Mouse (Mus musculus) liver, embryonic 15.5 days (tissue): ENCODE measurements at regions not wholly inside any gene's neighbourhood (a gene's known extent, or its start where the extent isn't known, plus 50 kb on each side); places are given as distances from the start of the nearest gene placed in this dataset.

Experiments
- ATAC-seq: fragments of 200-750 bp; cut with Nextera tagmentation; 2 replicates; pipeline ENCODE4 v1.8.0; 2017; ENCODE audit warnings: moderate number of reproducible peaks, mild to moderate bottlenecking, moderate library complexity; ENCODE audit not compliant: insufficient read depth
- H3K27ac ChIP-seq: fragments of 300-500 bp; sonication (generic); replicated peaks from 2 replicates; pipeline ENCODE4 v1.5.1; 2015; ENCODE audit warnings: mild to moderate bottlenecking, inconsistent platforms
- H3K27me3 ChIP-seq: fragments of 300-500 bp; sonication (generic); 2 replicates; pipeline ENCODE4 v1.6.1; 2015; ENCODE audit warnings: mild to moderate bottlenecking, inconsistent platforms
- H3K36me3 ChIP-seq: fragments of 300-500 bp; sonication (generic); replicated peaks from 2 replicates; pipeline ENCODE4 v1.6.1; 2015; ENCODE audit warnings: moderate library complexity, mild to moderate bottlenecking, inconsistent platforms
- H3K4me1 ChIP-seq: fragments of 300-500 bp; sonication (generic); replicated peaks from 2 replicates; pipeline ENCODE4 v1.6.1; 2015; ENCODE audit warnings: inconsistent platforms
- H3K4me2 ChIP-seq: fragments of 300-500 bp; sonication (generic); 2 replicates; pipeline ENCODE4 v1.6.1; 2015; ENCODE audit warnings: moderate library complexity, mild to moderate bottlenecking, inconsistent platforms
- H3K4me3 ChIP-seq: fragments of 300-500 bp; sonication (generic); replicated peaks from 2 replicates; pipeline ENCODE4 v1.5.1; 2015; ENCODE audit warnings: mild to moderate bottlenecking, inconsistent platforms
- H3K9ac ChIP-seq: fragments of 300-500 bp; sonication (generic); 2 replicates; pipeline ENCODE4 v1.6.1; 2015; ENCODE audit warnings: moderate library complexity, mild to moderate bottlenecking, inconsistent platforms
- H3K9me3 ChIP-seq: fragments of 300-500 bp; sonication (generic); replicated peaks from 2 replicates; pipeline ENCODE4 v1.6.1; 2016; ENCODE audit warnings: inconsistent platforms
- WGBS: fragments of 180-500 bp; shearing (Covaris S2); methylation state at CpG from one replicate; pipeline ENCODE4 v1.1.7; 2015; ENCODE audit warnings: mixed read lengths; ENCODE audit not compliant: insufficient replicate concordance; 5-methylcytosine and 5-hydroxymethylcytosine counted together

DNA sequence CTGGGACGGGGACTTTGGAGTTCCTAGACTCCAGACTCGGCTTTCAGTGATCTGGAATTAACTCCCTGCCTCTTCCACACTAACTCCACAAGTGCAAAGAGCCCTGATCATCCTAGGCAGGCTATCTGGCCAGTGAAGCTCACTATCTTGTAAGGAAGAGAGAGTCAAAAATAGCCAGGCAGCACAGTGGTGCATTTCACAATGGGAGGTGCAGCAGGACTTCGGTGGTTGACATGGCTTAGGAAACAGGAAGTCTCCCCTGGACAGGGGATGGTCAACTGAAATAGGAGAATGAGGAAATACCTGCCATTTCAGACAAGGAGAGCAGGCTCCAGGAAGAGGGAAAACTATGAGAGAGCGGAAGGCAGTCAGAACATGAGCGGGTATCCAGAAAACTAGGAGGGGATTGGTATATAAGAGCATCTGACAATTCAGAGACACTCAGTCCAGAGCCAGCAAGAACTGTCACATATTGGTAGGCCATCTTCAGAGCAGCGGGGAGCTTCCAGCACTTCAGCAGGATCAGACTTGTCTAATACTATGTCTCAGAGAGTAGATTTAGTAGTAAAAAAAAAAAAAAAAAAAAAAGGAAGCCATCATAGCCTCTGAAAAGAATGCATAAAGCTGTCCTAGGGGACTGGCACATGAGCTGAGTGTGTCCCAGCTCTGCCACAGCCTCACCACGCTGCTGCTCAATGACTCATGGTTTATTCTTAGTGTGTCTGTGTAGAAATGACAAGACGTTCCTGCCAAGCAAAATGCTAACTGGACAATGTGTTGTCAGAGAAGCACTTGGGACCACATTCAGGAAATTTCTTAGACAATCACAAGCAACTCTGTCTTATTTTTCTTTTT lies 184.5 kb upstream of the Cpeb2 start:
- Histone ChIP-seq H3K27ac (no peak overlapping the region), H3K4me2 (no peak overlapping the region), H3K9me3 (no peaks in the 10 kb centered on the region), H3K4me3 (no peak overlapping the region), H3K4me1 (no peaks in the 10 kb centered on the region), H3K9ac (no peak overlapping the region), H3K36me3 (no peaks in the 10 kb centered on the region), H3K27me3 (no peaks in the 10 kb centered on the region)
- ATAC-seq, result no peak
- 31% methylated on average over 8 of the region's 8 CpGs for WGBS

GRCm38 (mm10) chr5:43049381-43050301 lies 183.3 kb upstream of the Cpeb2 start:
- H3K27me3 ChIP-seq, result no peaks in the 10 kb centered on the region
- no peak overlapping the region for H3K4me3 ChIP-seq
- H3K27ac ChIP-seq, result no peak overlapping the region
- H3K36me3 ChIP-seq, result no peaks in the 10 kb centered on the region
- no peak overlapping the region for H3K4me2 ChIP-seq
- no peak for ATAC-seq
- H3K4me1 ChIP-seq, result no peaks in the 10 kb centered on the region
- WGBS, result 56% methylated on average over 4 of the region's 4 CpGs
- no peak overlapping the region for H3K9ac ChIP-seq
- H3K9me3 ChIP-seq, result no peaks in the 10 kb centered on the region

- no peak overlapping the region for H3K27ac ChIP-seq
- H3K9ac ChIP-seq, result no peak overlapping the region
- 43% methylated on average over 7 of the region's 7 CpGs for WGBS
- H3K4me3 ChIP-seq, result no peak overlapping the region
- H3K4me2 ChIP-seq, result no peak overlapping the region
- H3K36me3 ChIP-seq, result no peaks in the 10 kb centered on the region
- no peaks in the 10 kb centered on the region for H3K4me1 ChIP-seq
- no peaks in the 10 kb centered on the region for H3K9me3 ChIP-seq
- H3K27me3 ChIP-seq, result no peaks in the 10 kb centered on the region
- no peak for ATAC-seq
These were observed 181.9 kb upstream of the Cpeb2 start for GRCm38 (mm10) chr5:43050961-43051517.

GRCm38 (mm10) chr5:43052668-43053067 lies 180.3 kb upstream of the Cpeb2 start:
- 22% methylated on average over 1 of the region's 1 CpGs for WGBS
- H3K27me3 ChIP-seq, result no peaks in the 10 kb centered on the region
- H3K9ac ChIP-seq, result no peak overlapping the region
- H3K9me3 ChIP-seq, result no peaks in the 10 kb centered on the region
- ATAC-seq, result peak; percentile 34; the same call in 1 of the 2 replicates
- no peaks in the 10 kb centered on the region for H3K36me3 ChIP-seq
- H3K27ac ChIP-seq, result no peak overlapping the region
- H3K4me1 ChIP-seq, result no peaks in the 10 kb centered on the region
- no peak overlapping the region for H3K4me3 ChIP-seq
- H3K4me2 ChIP-seq, result no peak overlapping the region

- H3K4me3 ChIP-seq, result no peak overlapping the region
- H3K27ac ChIP-seq, result no peak overlapping the region
- WGBS, result 80% methylated on average over 8 of the region's 8 CpGs
- no peak for ATAC-seq
- H3K27me3 ChIP-seq, result no peaks in the 10 kb centered on the region
- no peak overlapping the region for H3K9ac ChIP-seq
- no peak overlapping the region for H3K4me2 ChIP-seq
- H3K4me1 ChIP-seq, result no peaks in the 10 kb centered on the region
- H3K36me3 ChIP-seq, result no peaks in the 10 kb centered on the region
- H3K9me3 ChIP-seq, result no peaks in the 10 kb centered on the region
These were observed 178.4 kb upstream of the Cpeb2 start for GRCm38 (mm10) chr5:43054586-43054985.

- H3K9me3 ChIP-seq, result no peaks in the 10 kb centered on the region
- H3K4me2 ChIP-seq, result no peak overlapping the region
- H3K27me3 ChIP-seq, result no peaks in the 10 kb centered on the region
- no peaks in the 10 kb centered on the region for H3K4me1 ChIP-seq
- no peaks in the 10 kb centered on the region for H3K36me3 ChIP-seq
- no peak overlapping the region for H3K9ac ChIP-seq
- no peak for ATAC-seq
- 50% methylated on average over 4 of the region's 4 CpGs for WGBS
- H3K4me3 ChIP-seq, result no peak overlapping the region
- H3K27ac ChIP-seq, result no peak overlapping the region
These were observed 177.8 kb upstream of the Cpeb2 start for GRCm38 (mm10) chr5:43055111-43055710.

DNA sequence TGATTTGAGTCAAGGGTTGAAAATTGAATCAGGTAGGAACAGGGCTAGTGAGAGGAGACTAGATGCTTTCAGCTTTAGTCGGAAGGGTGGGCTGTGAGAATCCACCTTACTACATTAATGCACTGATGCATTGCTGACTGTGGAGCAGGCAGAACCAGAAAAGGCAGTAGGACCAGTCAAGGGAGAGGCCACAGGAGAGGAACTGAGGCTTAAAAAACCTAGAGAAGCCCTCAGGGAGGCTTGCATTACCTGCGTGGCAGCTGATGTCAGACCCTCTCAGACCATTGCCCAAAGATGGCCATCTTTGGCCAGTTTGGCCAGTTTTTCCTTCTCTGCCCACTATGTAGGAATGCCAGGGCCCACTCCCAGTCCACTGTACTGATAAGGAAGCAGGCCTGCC lies 176.5 kb upstream of the Cpeb2 start:
- WGBS, result 66% methylated on average over 2 of the region's 2 CpGs
- Histone ChIP-seq H3K4me1 (no peaks in the 10 kb centered on the region), H3K27me3 (no peaks in the 10 kb centered on the region), H3K36me3 (no peaks in the 10 kb centered on the region), H3K4me2 (no peak overlapping the region), H3K27ac (no peak overlapping the region), H3K9me3 (no peaks in the 10 kb centered on the region), H3K9ac (no peak overlapping the region), H3K4me3 (no peak overlapping the region)
- ATAC-seq, result no peak

GRCm38 (mm10) chr5:43061243-43061642 lies 171.7 kb upstream of the Cpeb2 start:
- no peak for ATAC-seq
- Histone ChIP-seq H3K9me3 (no peaks in the 10 kb centered on the region), H3K36me3 (no peaks in the 10 kb centered on the region), H3K4me3 (no peak overlapping the region), H3K27me3 (no peaks in the 10 kb centered on the region), H3K4me2 (no peak overlapping the region), H3K27ac (no peak overlapping the region), H3K9ac (no peak overlapping the region), H3K4me1 (no peaks in the 10 kb centered on the region)
- WGBS, result 47% methylated on average over 2 of the region's 2 CpGs

DNA sequence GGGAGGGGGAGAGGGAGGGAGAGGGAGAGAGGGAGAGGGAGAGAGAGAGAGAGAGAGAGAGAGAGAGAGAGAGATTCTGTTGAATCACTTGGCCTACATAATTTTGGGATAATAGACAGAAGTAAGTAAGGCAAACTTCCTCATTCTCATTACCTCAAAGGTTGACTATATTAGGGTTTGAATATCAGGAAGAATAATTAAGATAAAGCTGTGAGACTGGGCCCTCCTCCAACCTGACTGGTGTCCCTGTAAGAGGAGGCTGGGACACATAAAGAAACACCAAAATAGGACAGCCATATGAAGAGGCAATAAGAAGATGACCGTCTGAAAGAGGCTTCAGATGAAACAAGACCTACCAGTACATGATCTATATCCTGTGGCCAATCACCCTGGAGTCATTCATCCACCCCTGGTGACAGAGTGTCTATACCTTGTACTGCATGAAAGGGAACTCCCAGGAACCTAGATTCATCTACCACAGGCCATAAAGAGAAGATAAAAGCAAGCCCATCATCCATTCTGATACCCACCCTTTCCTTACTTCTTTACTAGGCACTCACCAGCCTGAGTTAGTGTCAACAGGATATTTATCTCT lies 171.1 kb upstream of the Cpeb2 start:
- no peak overlapping the region for H3K4me2 ChIP-seq
- ATAC-seq, result no peak
- no peak overlapping the region for H3K9ac ChIP-seq
- H3K4me3 ChIP-seq, result no peak overlapping the region
- H3K9me3 ChIP-seq, result no peaks in the 10 kb centered on the region
- 45% methylated on average over 1 of the region's 1 CpGs for WGBS
- H3K27me3 ChIP-seq, result no peaks in the 10 kb centered on the region
- H3K36me3 ChIP-seq, result no peaks in the 10 kb centered on the region
- H3K27ac ChIP-seq, result no peak overlapping the region
- H3K4me1 ChIP-seq, result no peaks in the 10 kb centered on the region

DNA sequence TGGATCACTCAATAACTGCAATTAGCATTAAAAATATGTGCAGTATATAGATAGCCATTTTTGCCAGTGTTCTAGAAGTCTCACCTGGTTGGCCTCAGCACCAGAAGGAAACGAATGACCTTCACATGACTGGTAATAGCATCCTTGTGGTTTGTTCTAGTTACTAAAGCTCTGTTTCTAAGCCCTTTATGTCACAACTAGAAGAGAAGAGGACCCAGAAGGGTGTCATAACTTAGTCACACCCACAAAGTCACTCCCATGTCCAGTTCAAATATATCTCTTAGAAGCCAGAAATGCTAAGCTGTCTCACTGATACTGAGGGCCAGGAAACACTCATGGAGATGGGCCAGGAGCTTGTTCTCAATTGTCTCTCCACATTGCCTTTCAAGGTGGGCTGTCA lies 170.5 kb upstream of the Cpeb2 start:
- 39% methylated on average over 1 of the region's 1 CpGs for WGBS

More for the DNA sequence above, 170.5 kb upstream of the Cpeb2 start:
- no peak overlapping the region for H3K9ac ChIP-seq
- H3K27ac ChIP-seq, result no peak overlapping the region
- H3K27me3 ChIP-seq, result no peaks in the 10 kb centered on the region
- no peaks in the 10 kb centered on the region for H3K4me1 ChIP-seq
- no peak overlapping the region for H3K4me2 ChIP-seq
- H3K4me3 ChIP-seq, result no peak overlapping the region
- H3K36me3 ChIP-seq, result no peaks in the 10 kb centered on the region
- no peaks in the 10 kb centered on the region for H3K9me3 ChIP-seq
- no peak for ATAC-seq
